Mouse (Mus musculus): ENCODE measurements around the gene Narfl.

DNA sequence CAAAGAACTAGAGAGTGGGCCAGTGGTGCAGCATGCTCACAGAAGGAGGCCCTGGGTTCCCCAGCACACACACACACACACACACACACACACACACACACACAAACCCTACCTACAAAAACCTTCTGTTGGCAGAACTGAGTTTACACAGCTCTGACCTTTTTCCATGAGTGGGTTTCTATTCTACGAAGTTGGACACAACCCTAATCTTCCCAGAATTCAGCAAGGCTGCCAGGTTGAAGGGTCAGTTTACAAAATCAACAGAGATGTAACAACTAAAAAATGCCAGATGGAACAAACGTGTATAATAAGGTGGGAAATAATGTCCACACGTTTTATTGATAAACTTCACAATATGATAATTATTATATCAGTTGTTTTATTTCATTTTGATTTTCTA is 15.9 kb upstream of the Narfl start:
- TF ChIP-seq CTCF (IDR thresholded peaks at IDR 0.05; ENCODE audit: insufficient read depth, low read length) (no peak), POLR2A (IDR thresholded peaks at IDR 0.05; ENCODE audit: borderline replicate concordance, extremely low read depth, low read depth, low read length) (no peak)

All from lung, adult 2 months (tissue).